Mouse (Mus musculus): ENCODE data around the gene Acbd3. TPM values are rescaled to one million over a fixed set of nuclear protein-coding genes. Genes with fewer than 3 reads are reported as not detected.

Acbd3 gene
- polyA plus RNA-seq, 1 experiment, result 28.1 TPM

DNA sequence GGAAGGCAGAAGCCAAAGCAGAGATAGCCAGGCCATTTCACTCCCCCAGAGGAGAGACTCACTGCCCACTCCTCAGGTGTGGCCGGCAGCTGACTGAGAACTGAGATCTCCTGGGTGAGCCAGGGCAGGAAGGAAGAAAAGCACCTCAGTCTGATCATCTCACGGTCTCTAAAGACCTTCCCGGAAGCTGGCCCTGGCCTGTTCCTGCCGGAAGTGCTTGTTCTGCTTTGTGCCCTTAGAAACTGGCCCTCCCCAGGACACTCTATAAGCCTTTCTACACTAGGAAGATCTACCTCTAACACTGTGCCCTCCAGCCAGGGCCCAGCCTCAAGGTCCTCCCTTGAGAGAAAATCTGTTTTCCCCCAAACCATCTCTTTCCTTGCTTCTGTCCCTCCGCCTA lies 45.5 kb downstream of the Acbd3 start:
- Histone ChIP-seq H3K27me3 (ENCODE audit: control insufficient read depth, insufficient read depth, low read length) (no peaks in the 10 kb centered on the region), H3K27ac (ENCODE audit: insufficient read depth, low read length) (no peak overlapping the region), H3K4me3 (replicated peaks; ENCODE audit: insufficient read depth, low read depth, low read length) (no peak overlapping the region), H3K4me1 (ENCODE audit: control insufficient read depth, insufficient read depth, low read length) (peaks cover 21% of the 10 kb centered on the region)
- no peak for DNase-seq
- no peak for TF ChIP-seq CTCF (IDR thresholded peaks at IDR 0.05; ENCODE audit: borderline replicate concordance, insufficient read depth, low read depth, low read length)
- TF ChIP-seq POLR2A (IDR thresholded peaks at IDR 0.05; ENCODE audit: borderline replicate concordance, insufficient read depth, low read length), result no peak
- WGBS, result 73% methylated on average over 5 of the region's 5 CpGs

DNA sequence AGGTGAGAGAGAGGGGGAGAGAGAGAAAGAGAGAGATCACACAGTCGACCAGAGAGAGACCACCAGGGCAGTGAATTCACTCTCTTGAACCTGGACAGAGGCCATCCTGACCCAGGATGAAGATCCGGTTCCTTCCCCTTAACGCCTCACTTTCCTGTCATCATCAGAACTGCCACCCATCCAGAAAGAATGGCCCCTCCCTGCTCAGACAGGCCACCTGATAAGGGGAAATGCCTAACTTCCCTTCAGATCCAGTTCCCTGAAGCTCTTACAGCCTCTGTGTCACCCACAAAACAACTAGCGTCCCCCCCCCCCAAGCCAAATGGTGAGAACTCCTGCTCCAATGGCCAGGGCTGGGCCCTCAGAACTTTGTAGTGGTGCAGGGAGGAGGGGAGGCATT lies 45.9 kb downstream of the Acbd3 start:
- TF ChIP-seq CTCF (IDR thresholded peaks at IDR 0.05; ENCODE audit: borderline replicate concordance, insufficient read depth, low read depth, low read length) (no peak), POLR2A (IDR thresholded peaks at IDR 0.05; ENCODE audit: borderline replicate concordance, insufficient read depth, low read length) (no peak)
- DNase-seq, result no peak
- Histone ChIP-seq H3K27me3 (ENCODE audit: control insufficient read depth, insufficient read depth, low read length) (no peaks in the 10 kb centered on the region), H3K4me1 (ENCODE audit: control insufficient read depth, insufficient read depth, low read length) (peaks cover 25% of the 10 kb centered on the region), H3K27ac (ENCODE audit: insufficient read depth, low read length) (no peak overlapping the region), H3K4me3 (replicated peaks; ENCODE audit: insufficient read depth, low read depth, low read length) (no peak overlapping the region)
- 73% methylated on average over 4 of the region's 4 CpGs for WGBS

DNA sequence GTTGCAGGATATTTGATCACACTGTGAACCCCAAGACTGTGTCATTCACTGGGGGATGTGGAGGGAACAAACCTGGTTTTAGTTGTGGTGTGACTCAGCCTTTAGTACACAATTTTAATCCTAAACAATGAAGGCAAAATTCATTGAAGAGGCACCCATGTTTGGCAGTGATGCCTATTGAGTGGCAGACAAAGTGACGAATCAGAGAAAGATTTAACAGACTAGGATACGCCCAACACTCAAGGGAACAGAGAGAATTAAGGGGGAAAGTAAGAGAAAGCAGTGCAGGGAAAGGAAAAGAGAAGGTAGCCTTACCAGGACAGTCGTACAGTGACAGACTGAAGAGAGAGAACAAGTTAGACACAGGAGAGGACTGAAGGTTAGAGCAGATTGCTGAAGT lies 46.4 kb downstream of the Acbd3 start:
- Histone ChIP-seq H3K27me3 (ENCODE audit: control insufficient read depth, insufficient read depth, low read length) (no peaks in the 10 kb centered on the region), H3K4me1 (ENCODE audit: control insufficient read depth, insufficient read depth, low read length) (peaks cover 24% of the 10 kb centered on the region), H3K4me3 (replicated peaks; ENCODE audit: insufficient read depth, low read depth, low read length) (no peak overlapping the region), H3K27ac (ENCODE audit: insufficient read depth, low read length) (no peak overlapping the region)
- DNase-seq, result no peak
- no peak for TF ChIP-seq CTCF (IDR thresholded peaks at IDR 0.05; ENCODE audit: borderline replicate concordance, insufficient read depth, low read depth, low read length)
- no peak for TF ChIP-seq POLR2A (IDR thresholded peaks at IDR 0.05; ENCODE audit: borderline replicate concordance, insufficient read depth, low read length)
- WGBS, result 94% methylated on average over 3 of the region's 3 CpGs

DNA sequence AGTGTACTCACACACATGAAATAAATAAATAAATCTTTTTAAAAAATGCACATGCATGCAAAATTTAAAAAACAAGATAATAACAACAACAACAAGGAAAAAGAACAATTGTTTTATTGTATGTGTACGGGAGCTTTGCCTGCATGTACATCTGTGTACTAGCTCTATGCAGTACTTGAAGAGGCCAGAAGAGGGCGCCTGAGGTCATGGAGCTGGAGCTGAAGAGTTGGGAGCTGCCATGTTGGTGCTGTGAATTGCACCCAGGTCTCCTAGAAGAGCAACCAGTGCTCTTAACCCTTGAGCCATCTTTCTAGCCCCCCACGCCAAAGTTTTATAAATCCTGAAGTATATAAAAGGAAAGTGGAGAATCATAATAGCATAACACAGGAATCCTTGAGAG lies 48.8 kb downstream of the Acbd3 start:
- DNase-seq, result peak in 1 of 2 experiments; percentile 27
- TF ChIP-seq CTCF (IDR thresholded peaks at IDR 0.05; ENCODE audit: borderline replicate concordance, insufficient read depth, low read depth, low read length) (peak; percentile 52; the same call in 1 of the 2 replicates), POLR2A (IDR thresholded peaks at IDR 0.05; ENCODE audit: borderline replicate concordance, insufficient read depth, low read length) (no peak)
- H3K4me3 ChIP-seq (replicated peaks; ENCODE audit: insufficient read depth, low read depth, low read length), result no peak overlapping the region
- 62% methylated on average over 3 of the region's 3 CpGs for WGBS
- H3K27ac ChIP-seq (ENCODE audit: insufficient read depth, low read length), result no peak overlapping the region
- no peaks in the 10 kb centered on the region for H3K27me3 ChIP-seq (ENCODE audit: control insufficient read depth, insufficient read depth, low read length)
- peaks cover 19% of the 10 kb centered on the region for H3K4me1 ChIP-seq (ENCODE audit: control insufficient read depth, insufficient read depth, low read length)

DNA sequence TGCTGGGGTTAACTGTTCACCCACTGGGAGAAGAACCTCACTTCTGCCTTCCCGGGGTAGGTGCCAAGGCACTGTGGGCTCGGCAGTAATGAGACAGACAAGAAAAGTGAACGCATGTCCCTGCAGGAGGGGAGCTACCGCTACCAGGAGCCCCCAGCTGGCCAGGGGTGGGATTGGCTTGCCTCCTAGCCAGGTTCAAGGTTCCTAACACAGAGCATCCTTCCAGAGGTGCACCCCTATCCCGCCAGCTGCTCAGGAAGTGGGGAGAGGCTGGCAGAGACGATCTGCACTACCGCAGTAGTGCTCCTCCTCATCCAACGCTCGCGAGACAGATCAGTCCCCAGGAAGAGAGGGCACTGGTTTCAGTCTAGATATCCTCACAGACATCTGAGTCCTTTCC lies 49.5 kb downstream of the Acbd3 start:
- TF ChIP-seq POLR2A (IDR thresholded peaks at IDR 0.05; ENCODE audit: borderline replicate concordance, insufficient read depth, low read length), result no peak
- no peak for TF ChIP-seq CTCF (IDR thresholded peaks at IDR 0.05; ENCODE audit: borderline replicate concordance, insufficient read depth, low read depth, low read length)
- WGBS, result 83% methylated on average over 10 of the region's 10 CpGs
- Histone ChIP-seq H3K27ac (ENCODE audit: insufficient read depth, low read length) (no peak overlapping the region), H3K27me3 (ENCODE audit: control insufficient read depth, insufficient read depth, low read length) (no peaks in the 10 kb centered on the region), H3K4me1 (ENCODE audit: control insufficient read depth, insufficient read depth, low read length) (peaks cover 19% of the 10 kb centered on the region), H3K4me3 (replicated peaks; ENCODE audit: insufficient read depth, low read depth, low read length) (no peak overlapping the region)
- peak in 1 of 2 experiments; percentile 18 for DNase-seq

DNA sequence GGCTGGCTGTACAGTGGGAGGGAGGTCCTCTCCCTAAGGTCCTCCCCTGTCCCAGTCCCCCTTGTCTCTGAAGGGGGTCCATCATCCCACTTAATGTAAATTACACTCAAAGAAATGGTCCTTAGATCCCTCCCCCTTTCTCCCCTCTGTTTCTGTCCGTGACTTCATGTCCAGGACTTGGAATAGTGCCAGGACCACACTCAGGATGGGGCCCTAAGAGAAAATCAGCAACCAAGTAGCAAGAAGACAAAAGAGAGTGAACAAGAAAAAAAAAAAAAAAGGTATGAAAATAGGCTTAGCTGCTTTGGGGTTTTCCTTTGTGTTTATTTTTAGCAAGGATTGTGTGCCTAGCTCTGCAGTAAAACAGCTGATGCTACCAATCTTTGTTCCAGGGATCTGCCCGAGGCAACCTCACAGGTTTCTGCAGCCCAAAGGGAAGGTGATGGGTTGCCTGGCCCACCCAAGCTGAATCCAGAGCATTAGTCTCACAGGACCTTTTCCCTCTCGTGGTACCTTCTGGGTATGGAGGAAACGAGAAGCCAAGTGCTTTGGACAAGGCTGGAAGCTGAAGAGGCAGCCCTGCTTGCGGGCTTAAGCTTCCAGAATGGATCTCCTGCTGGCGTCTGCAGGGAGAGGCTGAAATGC lies 50.1 kb downstream of the Acbd3 start:
- Histone ChIP-seq H3K27ac (ENCODE audit: insufficient read depth, low read length) (no peak overlapping the region), H3K4me1 (ENCODE audit: control insufficient read depth, insufficient read depth, low read length) (peaks cover 19% of the 10 kb centered on the region), H3K27me3 (ENCODE audit: control insufficient read depth, insufficient read depth, low read length) (no peaks in the 10 kb centered on the region), H3K4me3 (replicated peaks; ENCODE audit: insufficient read depth, low read depth, low read length) (no peak overlapping the region)
- TF ChIP-seq CTCF (IDR thresholded peaks at IDR 0.05; ENCODE audit: borderline replicate concordance, insufficient read depth, low read depth, low read length) (no peak), POLR2A (IDR thresholded peaks at IDR 0.05; ENCODE audit: borderline replicate concordance, insufficient read depth, low read length) (no peak)
- no peak for DNase-seq
- WGBS, result 23% methylated on average over 6 of the region's 6 CpGs

DNA sequence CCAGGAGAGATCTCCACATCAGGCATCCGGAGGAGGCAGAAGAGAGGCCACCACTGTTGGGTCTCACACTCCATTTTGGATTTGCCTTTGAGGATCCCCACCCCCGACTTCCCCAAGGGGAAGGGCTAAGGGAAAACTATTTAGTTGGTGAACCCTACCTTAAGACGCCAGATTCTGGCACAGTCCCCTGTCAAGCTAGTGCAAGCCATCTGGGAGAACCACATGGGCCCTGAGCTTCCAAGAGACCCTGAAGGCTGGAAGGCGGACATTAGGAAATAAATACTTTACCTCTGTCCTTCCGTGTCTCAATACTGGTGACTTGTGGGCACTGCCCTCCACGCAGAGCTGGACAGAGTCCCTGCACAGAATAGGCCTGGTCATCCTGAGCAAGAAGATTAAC lies 50.7 kb downstream of the Acbd3 start:
- Histone ChIP-seq H3K27ac (ENCODE audit: insufficient read depth, low read length) (no peak overlapping the region), H3K4me1 (ENCODE audit: control insufficient read depth, insufficient read depth, low read length) (peaks cover 19% of the 10 kb centered on the region), H3K27me3 (ENCODE audit: control insufficient read depth, insufficient read depth, low read length) (no peaks in the 10 kb centered on the region), H3K4me3 (replicated peaks; ENCODE audit: insufficient read depth, low read depth, low read length) (no peak overlapping the region)
- WGBS, result 37% methylated on average over 6 of the region's 6 CpGs
- DNase-seq, result peak in 1 of 2 experiments; percentile 37
- TF ChIP-seq POLR2A (IDR thresholded peaks at IDR 0.05; ENCODE audit: borderline replicate concordance, insufficient read depth, low read length) (no peak), CTCF (IDR thresholded peaks at IDR 0.05; ENCODE audit: borderline replicate concordance, insufficient read depth, low read depth, low read length) (no peak)

DNA sequence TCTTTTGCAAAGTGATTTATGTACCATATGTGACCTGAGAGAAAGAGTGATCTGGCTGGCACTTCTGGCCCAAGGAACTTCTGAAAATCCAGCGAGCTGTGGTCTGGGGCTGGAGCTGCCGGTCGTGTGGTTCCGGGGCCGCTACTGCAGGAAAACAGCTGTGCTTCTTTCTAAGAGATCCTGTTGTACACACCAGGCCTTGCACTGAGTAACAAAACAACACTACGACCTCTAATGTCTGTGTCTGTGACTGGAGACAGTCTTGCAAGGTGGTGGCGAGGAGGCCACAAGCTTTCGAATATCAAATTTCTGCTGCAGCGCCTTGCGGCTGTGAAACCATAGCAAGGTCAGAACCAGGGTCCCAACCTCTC lies 51.4 kb downstream of the Acbd3 start:
- H3K4me3 ChIP-seq (replicated peaks; ENCODE audit: insufficient read depth, low read depth, low read length), result peak overlapping the region; percentile 76
- 14% methylated on average over 10 of the region's 10 CpGs for WGBS
- no peak for TF ChIP-seq POLR2A (IDR thresholded peaks at IDR 0.05; ENCODE audit: borderline replicate concordance, insufficient read depth, low read length)
- no peak for TF ChIP-seq CTCF (IDR thresholded peaks at IDR 0.05; ENCODE audit: borderline replicate concordance, insufficient read depth, low read depth, low read length)
- peak overlapping the region; percentile 92 for H3K27ac ChIP-seq (ENCODE audit: insufficient read depth, low read length)
- DNase-seq, result no peak
- H3K4me1 ChIP-seq (ENCODE audit: control insufficient read depth, insufficient read depth, low read length), result peaks cover 19% of the 10 kb centered on the region
- H3K27me3 ChIP-seq (ENCODE audit: control insufficient read depth, insufficient read depth, low read length), result no peaks in the 10 kb centered on the region
